Mouse (Mus musculus) inflammation-experienced regulatory T-cells, adult 16 weeks (primary cell): ENCODE data around the gene Clec16a. TPM values are rescaled to one million over a fixed set of nuclear protein-coding genes. Genes with fewer than 3 reads are reported as not detected.

Experiments
- polyA plus RNA-seq: library from polyadenylated mRNA; unstranded; fragments of 100-300 nt; shearing (Covaris generic); gene quantifications from one replicate; pipeline ENCODE4 v1.2.1, GENCODE M21; 2017

Gene Clec16a
- polyA plus RNA-seq = 24.9 TPM

DNA sequence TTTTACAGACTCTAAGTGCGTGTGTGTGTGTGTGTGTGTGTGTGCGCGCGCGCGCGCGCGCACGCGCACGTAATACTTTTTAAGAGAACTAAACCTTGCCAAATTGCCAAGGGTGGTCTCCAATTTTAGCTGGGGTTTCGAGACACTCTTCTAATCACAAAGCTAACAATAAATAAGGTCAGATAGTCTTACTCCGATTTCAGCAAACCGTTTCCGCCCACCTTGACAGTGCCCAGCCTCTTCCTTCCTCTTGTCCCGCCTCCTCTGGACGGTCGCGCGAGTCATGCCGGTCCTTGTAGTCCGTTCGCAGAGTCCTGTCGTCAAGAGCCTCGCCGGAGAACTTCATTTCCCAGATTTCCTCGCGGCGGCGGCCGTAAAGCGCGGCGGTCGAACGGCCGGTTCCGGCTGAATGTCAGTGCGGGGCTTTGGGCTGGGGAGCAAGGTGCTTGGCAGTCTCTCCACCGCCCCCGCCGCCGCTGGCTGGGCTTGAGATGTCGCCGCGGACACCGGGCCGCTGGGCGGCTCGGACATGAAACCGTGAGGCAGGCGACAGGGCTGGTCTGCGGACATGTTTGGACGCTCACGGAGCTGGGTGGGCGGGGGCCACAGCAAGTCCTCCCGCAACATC is at the start of gene Clec16a:
Gene Clec16a, plus strand, starts transcription at position 345 of the 628 bp plus-strand sequence.

DNA sequence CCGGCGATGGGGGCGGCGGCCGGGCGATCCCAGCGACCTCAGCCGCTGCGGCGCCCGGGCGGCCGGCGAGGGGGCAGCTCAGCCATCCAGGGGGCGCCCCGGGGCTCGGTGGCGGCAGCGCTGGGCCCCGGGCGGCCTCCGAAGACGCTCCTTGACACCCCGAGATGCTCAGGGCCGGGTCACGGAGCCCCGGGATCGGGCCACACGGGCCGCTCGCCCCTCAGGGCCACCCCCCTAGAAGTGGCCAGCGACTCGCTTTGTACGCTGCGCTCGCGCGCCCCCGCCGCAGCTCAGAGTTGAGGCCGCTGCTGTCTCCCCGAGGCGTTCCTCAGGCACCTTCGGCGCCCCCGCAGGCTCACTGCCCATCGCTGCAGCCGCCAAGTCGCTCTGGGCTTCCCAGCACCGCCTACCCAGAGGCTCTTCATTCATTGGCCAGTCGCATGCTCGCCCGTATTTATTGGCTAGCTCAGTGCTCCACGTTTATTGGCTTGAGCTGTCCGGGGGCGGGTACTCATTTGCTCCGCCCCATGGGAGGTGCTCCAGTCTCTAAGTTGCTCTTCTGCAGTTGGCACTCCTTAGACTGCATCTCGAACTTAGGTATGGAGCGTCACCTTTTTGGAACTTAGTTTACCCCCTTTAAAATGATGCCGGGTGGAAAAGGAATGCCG is 2.3 kb upstream of the Clec16a start, which contains the start of gene Dexi:
Gene Dexi, minus strand, starts transcription at position 357 of the 668 bp plus-strand sequence.

DNA sequence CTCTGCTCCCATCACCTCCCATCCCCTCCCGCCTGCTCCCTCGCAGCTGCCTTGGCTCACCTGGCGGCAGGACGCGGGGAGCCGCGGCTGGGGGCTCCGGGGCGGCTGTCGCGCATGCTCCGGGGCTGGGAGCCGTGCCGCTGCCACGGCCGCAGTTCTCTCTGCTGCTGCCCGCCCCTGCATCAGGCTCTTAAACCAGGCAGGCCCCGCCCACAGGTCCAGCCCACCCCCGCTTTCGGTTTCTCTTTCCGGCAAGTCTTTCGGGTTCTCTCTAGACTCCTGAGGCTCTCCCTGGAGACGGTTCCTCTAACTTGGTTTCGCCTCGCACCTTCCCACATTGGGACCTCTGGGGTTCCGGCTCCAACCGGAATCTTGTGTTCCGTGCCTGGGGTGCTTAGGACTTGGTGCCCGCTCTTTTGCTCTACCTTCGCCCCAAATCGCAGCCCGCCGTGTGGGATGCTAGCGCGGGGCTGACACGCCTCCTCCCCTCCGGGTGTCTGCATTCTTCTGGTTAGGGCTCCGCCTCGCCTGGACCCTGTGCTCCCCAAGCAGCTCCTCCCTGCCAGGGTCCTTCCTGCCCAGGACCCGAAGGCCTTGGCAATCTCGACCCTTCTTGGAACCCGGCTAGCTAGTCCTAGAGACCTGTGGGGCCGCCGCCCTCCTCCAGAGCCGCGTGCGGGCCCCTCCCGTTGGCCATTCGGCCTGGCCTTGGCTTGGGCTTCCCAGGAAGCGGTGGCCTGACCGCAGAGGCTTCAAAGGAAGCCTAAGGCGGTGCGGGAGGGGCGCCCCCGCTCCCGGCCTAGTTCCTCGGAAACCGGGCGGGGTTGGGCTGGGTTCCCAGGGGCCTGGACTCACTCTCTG is 240.5 kb downstream of the Clec16a start, which contains the start of gene Socs1:
Gene Socs1, minus strand, starts transcription at position 166 of the 861 bp plus-strand sequence.

DNA sequence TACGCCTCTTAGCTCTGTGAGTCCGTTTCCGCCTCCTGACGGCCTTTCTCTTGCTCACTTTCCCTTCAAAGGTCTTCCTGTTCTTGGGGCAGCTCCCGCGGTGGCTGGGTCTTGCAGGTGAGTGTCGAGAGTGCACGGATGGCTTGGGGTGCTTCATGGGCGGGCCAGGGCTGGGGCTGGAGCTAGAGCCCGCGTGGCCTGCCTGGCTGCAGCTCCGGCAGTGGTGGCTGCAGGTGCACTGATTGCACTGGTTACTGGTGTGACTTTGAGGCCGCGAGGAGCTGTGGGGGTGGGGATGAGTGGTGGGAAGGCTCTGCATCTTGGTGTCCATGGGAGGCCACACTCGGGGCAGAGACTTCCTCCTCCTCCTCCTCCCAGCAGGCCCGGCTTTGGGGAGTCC is 243.1 kb downstream of the Clec16a start, which contains the start of gene Tnp2:
Gene Tnp2, minus strand, starts transcription at position 390 of the 400 bp plus-strand sequence.

DNA sequence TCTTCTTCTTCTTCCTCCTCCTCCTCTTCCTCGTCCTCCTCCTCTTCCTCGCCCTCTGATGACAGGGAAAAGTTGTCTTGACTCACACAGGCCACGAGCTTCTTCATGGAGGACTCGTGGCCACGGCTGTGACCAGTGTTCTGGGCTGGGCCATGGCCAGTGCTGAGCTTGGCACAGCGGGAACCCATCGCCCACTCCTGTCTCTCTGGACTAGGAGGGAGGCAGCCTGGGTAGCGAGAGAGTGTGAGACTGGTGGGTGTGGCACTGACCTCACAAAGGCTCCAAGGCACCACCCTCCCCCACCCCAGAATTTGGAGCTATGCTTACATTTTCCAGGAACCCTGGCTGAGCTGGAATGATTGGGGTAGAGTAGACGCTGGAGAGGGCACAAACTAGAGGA is 245.6 kb downstream of the Clec16a start, which contains the start of gene Prm3:
Gene Prm3, minus strand, starts transcription at position 213 of the 400 bp plus-strand sequence.

Other genes with a start within 250 kb of the Clec16a start
- gene Emp2, start 231.4 kb upstream of the Clec16a start, polyA plus RNA-seq = not detected
- gene Tekt5, start 149.8 kb upstream of the Clec16a start, polyA plus RNA-seq = not detected
- gene Nubp1, start 133.4 kb upstream of the Clec16a start, polyA plus RNA-seq = 70.4 TPM
- gene Tvp23a, start 98.0 kb upstream of the Clec16a start, polyA plus RNA-seq = 3.0 TPM
- 1.4 TPM for gene Ciita, start 65.3 kb upstream of the Clec16a start, polyA plus RNA-seq
- gene Dexi, start 2.3 kb upstream of the Clec16a start, polyA plus RNA-seq = 4.0 TPM
- gene Socs1, start 240.2 kb downstream of the Clec16a start, polyA plus RNA-seq = 15.6 TPM
- gene Tnp2, start 243.3 kb downstream of the Clec16a start, polyA plus RNA-seq = 4.8 TPM
- gene Prm3, start 245.6 kb downstream of the Clec16a start, polyA plus RNA-seq = not detected